Mouse (Mus musculus): ENCODE data around the gene Ppp1r9a. TPM values are rescaled to one million over a fixed set of nuclear protein-coding genes. Genes with fewer than 3 reads are reported as not detected.
A peak's percentile ranks its signal among the peaks of the same experiment; 100 is the strongest.

Ppp1r9a gene
- polyA plus RNA-seq, 1 experiment, result 34.1 TPM

- WGBS, result 75% methylated on average over 9 of the region's 9 CpGs
- no peak for DNase-seq
Observed at GRCm38 (mm10) chr6:5168158-5168557, 265.4 kb downstream of the Ppp1r9a start.

DNA sequence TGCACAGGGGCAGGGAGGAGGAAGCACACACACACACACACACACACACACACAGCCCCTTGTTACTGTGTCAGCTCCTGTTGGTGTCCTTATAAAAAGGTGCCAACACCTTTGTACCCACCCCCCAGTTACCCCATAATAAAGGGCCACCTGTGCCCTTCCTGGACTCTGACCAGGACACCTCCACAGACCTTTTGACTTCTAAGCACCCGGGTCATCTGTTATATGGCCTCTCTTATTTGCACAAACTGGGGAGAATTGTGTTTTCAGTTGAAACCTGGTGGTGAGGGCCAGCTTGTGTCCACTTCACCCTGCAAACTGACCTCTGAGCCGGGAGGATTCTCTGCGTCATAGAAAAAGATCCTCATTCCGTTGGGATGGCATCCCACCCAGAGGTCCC is 268.7 kb downstream of the Ppp1r9a start:
- 85% methylated on average over 4 of the region's 4 CpGs for WGBS
- H3K27ac ChIP-seq (ENCODE audit: insufficient read depth, low read length), result no peak overlapping the region
- no peak for TF ChIP-seq POLR2A (IDR thresholded peaks at IDR 0.05; ENCODE audit: borderline replicate concordance, insufficient read depth, low read length)
- no peak for TF ChIP-seq CTCF (IDR thresholded peaks at IDR 0.05; ENCODE audit: borderline replicate concordance, insufficient read depth, low read depth, low read length)
- H3K27me3 ChIP-seq (ENCODE audit: control insufficient read depth, insufficient read depth, low read length), result no peaks in the 10 kb centered on the region
- no peak for DNase-seq
- H3K4me3 ChIP-seq (replicated peaks; ENCODE audit: insufficient read depth, low read depth, low read length), result no peak overlapping the region
- H3K4me1 ChIP-seq (ENCODE audit: control insufficient read depth, insufficient read depth, low read length), result no peaks in the 10 kb centered on the region; the same call in 1 of the 2 replicates

More at GRCm38 (mm10) chr6:5168158-5168557, 265.4 kb downstream of the Ppp1r9a start:
- no peak overlapping the region for H3K27ac ChIP-seq (ENCODE audit: insufficient read depth, low read length)
- no peak for TF ChIP-seq POLR2A (IDR thresholded peaks at IDR 0.05; ENCODE audit: borderline replicate concordance, insufficient read depth, low read length)
- TF ChIP-seq CTCF (IDR thresholded peaks at IDR 0.05; ENCODE audit: borderline replicate concordance, insufficient read depth, low read depth, low read length), result no peak
- H3K27me3 ChIP-seq (ENCODE audit: control insufficient read depth, insufficient read depth, low read length), result no peaks in the 10 kb centered on the region
- no peak overlapping the region for H3K4me3 ChIP-seq (replicated peaks; ENCODE audit: insufficient read depth, low read depth, low read length)
- H3K4me1 ChIP-seq (ENCODE audit: control insufficient read depth, insufficient read depth, low read length), result no peaks in the 10 kb centered on the region; the same call in 1 of the 2 replicates

GRCm38 (mm10) chr6:5172571-5172970 is 269.9 kb downstream of the Ppp1r9a start:
- Histone ChIP-seq H3K4me1 (ENCODE audit: control insufficient read depth, insufficient read depth, low read length) (no peaks in the 10 kb centered on the region; the same call in 1 of the 2 replicates), H3K27ac (ENCODE audit: insufficient read depth, low read length) (no peak overlapping the region), H3K27me3 (ENCODE audit: control insufficient read depth, insufficient read depth, low read length) (no peaks in the 10 kb centered on the region), H3K4me3 (replicated peaks; ENCODE audit: insufficient read depth, low read depth, low read length) (no peak overlapping the region)
- DNase-seq, result peak; percentile 17 to 23
- 39% methylated on average over 9 of the region's 9 CpGs for WGBS
- TF ChIP-seq CTCF (IDR thresholded peaks at IDR 0.05; ENCODE audit: borderline replicate concordance, insufficient read depth, low read depth, low read length) (no peak), POLR2A (IDR thresholded peaks at IDR 0.05; ENCODE audit: borderline replicate concordance, insufficient read depth, low read length) (no peak)

- WGBS, result 93% methylated on average over 10 of the region's 10 CpGs
- Histone ChIP-seq H3K4me1 (ENCODE audit: control insufficient read depth, insufficient read depth, low read length) (no peaks in the 10 kb centered on the region; the same call in 1 of the 2 replicates), H3K27me3 (ENCODE audit: control insufficient read depth, insufficient read depth, low read length) (no peaks in the 10 kb centered on the region), H3K27ac (ENCODE audit: insufficient read depth, low read length) (no peak overlapping the region), H3K4me3 (replicated peaks; ENCODE audit: insufficient read depth, low read depth, low read length) (no peak overlapping the region)
- no peak for TF ChIP-seq POLR2A (IDR thresholded peaks at IDR 0.05; ENCODE audit: borderline replicate concordance, insufficient read depth, low read length)
- no peak for TF ChIP-seq CTCF (IDR thresholded peaks at IDR 0.05; ENCODE audit: borderline replicate concordance, insufficient read depth, low read depth, low read length)
- DNase-seq, result no peak
Observed at GRCm38 (mm10) chr6:5174179-5174812, 271.6 kb downstream of the Ppp1r9a start.

DNA sequence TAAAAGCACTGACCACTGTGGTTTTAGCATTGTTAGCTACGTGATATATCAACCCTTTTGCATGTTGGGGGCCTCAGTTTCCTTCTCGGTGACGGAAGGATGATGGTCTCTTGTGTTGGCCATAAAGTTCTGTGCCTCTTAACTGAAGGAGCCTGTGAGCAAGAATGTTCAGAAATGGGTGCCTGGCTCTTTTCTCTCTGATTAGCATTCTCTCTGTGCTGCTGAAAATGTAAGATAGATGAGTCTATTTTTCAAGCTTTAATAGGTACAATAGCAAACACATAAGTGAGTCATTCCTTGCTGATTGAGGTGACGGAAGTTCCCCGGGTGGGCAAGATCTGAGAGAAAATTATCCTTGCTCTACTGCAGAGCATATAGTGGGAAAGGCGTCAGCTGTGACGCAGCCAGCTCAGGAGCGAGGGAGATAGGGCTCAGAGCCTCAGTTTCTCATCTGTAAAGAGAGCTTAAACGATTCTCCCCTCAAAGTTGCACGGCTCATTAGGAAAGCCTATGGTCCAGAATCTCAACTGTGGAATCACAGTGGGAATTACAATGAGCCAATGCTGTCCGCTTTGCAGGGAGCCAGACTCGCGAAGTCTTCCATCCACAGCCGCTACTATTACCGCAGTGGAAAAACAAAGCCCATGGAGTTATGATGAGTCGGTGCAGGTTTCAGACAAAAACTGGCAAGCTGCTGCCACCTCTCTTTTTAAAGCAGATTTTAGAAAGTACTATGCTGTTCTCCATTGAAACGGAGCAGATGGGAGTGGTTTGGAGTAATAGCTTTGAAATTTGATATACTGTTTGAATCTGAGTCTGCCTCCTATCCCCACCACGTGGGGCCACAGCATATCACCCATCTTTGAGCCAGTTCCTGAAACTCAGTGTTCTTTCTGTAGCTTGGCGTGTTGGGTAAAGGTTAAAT is 275.5 kb downstream of the Ppp1r9a start:
- WGBS, result 15% methylated on average over 19 of the region's 19 CpGs
- TF ChIP-seq POLR2A (IDR thresholded peaks at IDR 0.05; ENCODE audit: borderline replicate concordance, insufficient read depth, low read length) (no peak), CTCF (IDR thresholded peaks at IDR 0.05; ENCODE audit: borderline replicate concordance, insufficient read depth, low read depth, low read length) (no peak)
- Histone ChIP-seq H3K4me1 (ENCODE audit: control insufficient read depth, insufficient read depth, low read length) (no peaks in the 10 kb centered on the region), H3K4me3 (replicated peaks; ENCODE audit: insufficient read depth, low read depth, low read length) (no peak overlapping the region), H3K27me3 (ENCODE audit: control insufficient read depth, insufficient read depth, low read length) (no peaks in the 10 kb centered on the region), H3K27ac (ENCODE audit: insufficient read depth, low read length) (no peak overlapping the region)
- no peak for DNase-seq

DNA sequence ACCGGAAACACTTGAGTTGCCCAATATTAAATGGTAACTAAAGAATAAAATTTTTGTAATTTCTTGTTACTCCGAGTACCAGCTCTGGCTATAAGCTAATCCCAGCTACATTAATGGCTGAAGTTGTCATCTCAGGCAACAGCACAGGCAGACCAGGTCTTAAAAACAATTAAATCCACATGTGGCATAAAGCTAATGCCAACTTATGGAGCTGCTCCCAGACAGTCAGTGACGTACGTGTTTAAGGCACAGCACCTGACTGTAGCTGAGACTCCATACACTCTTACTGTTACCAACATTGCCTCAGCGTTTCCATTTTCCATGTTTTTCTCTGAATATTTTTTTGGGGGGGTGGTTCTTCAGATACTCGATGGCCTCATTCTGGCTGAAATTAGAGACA is 276.5 kb downstream of the Ppp1r9a start:
- no peak for DNase-seq
- 84% methylated on average over 6 of the region's 6 CpGs for WGBS
- Histone ChIP-seq H3K4me3 (replicated peaks; ENCODE audit: insufficient read depth, low read depth, low read length) (no peak overlapping the region), H3K4me1 (ENCODE audit: control insufficient read depth, insufficient read depth, low read length) (no peaks in the 10 kb centered on the region), H3K27me3 (ENCODE audit: control insufficient read depth, insufficient read depth, low read length) (no peaks in the 10 kb centered on the region), H3K27ac (ENCODE audit: insufficient read depth, low read length) (no peak overlapping the region)
- TF ChIP-seq CTCF (IDR thresholded peaks at IDR 0.05; ENCODE audit: borderline replicate concordance, insufficient read depth, low read depth, low read length), result no peak

DNA sequence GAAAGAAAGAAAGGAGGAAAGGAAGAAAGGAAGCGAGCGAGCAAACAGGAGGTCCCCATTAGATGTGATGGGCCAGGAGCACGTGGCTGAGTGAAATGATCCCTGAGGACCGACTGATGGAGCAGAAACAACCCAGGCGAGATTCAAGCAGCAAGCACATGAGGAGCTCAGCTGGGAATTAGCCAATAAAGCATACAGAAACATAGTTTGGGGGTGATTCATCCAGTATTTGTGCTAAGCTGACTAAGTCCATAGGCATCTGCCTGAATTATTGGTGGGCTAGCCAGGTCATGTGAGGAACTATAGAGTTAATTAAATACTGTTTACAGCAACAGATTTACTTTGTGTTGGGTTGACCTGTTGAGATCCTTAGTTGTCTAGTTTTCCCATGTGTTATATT is 277.9 kb downstream of the Ppp1r9a start:
- no peak for DNase-seq
- Histone ChIP-seq H3K4me1 (ENCODE audit: control insufficient read depth, insufficient read depth, low read length) (no peaks in the 10 kb centered on the region), H3K4me3 (replicated peaks; ENCODE audit: insufficient read depth, low read depth, low read length) (no peak overlapping the region), H3K27me3 (ENCODE audit: control insufficient read depth, insufficient read depth, low read length) (no peaks in the 10 kb centered on the region), H3K27ac (ENCODE audit: insufficient read depth, low read length) (no peak overlapping the region)
- TF ChIP-seq POLR2A (IDR thresholded peaks at IDR 0.05; ENCODE audit: borderline replicate concordance, insufficient read depth, low read length) (no peak), CTCF (IDR thresholded peaks at IDR 0.05; ENCODE audit: borderline replicate concordance, insufficient read depth, low read depth, low read length) (no peak)
- 76% methylated on average over 5 of the region's 5 CpGs for WGBS

All from cerebellum, adult 2 months (tissue).